Mouse (Mus musculus) kidney, embryonic 14.5 days (tissue): Measurements from ENCODE around the gene Bmp2k. TPM values are rescaled to one million over a fixed set of nuclear protein-coding genes. Genes with fewer than 3 reads are reported as not detected.
A peak's percentile ranks its signal among the peaks of the same experiment; 100 is the strongest.

ENCODE experiments used
- ATAC-seq: fragments of 200-750 bp; cut with Nextera tagmentation; 2 replicates; pipeline ENCODE4 v1.8.0; 2017; ENCODE audit warnings: moderate number of reproducible peaks, mild to moderate bottlenecking, moderate TSS enrichment, moderate library complexity; ENCODE audit not compliant: low FRiP score, low TSS enrichment
- H3K27ac ChIP-seq: fragments of 300-500 bp; sonication (generic); 2 replicates; pipeline ENCODE4 v1.5.1; 2014; ENCODE audit warnings: low read depth, mild to moderate bottlenecking, low read length, moderate library complexity, mixed read lengths
- H3K27me3 ChIP-seq: fragments of 300-500 bp; sonication (generic); 2 replicates; pipeline ENCODE4 v1.6.1; 2014; ENCODE audit warnings: mild to moderate bottlenecking, low read length; ENCODE audit not compliant: control insufficient read depth, insufficient read depth
- H3K36me3 ChIP-seq: fragments of 300-500 bp; sonication (generic); 2 replicates; pipeline ENCODE4 v1.6.1; 2014; ENCODE audit warnings: low read length, mixed read lengths; ENCODE audit not compliant: control insufficient read depth, insufficient read depth
- H3K4me1 ChIP-seq: fragments of 300-500 bp; sonication (generic); 2 replicates; pipeline ENCODE4 v1.6.1; 2014; ENCODE audit warnings: low read length, mixed read lengths; ENCODE audit not compliant: control insufficient read depth, insufficient read depth
- H3K4me2 ChIP-seq: fragments of 300-500 bp; sonication (generic); replicated peaks from 2 replicates; pipeline ENCODE4 v1.6.1; 2014; ENCODE audit warnings: low read depth, mild to moderate bottlenecking, low read length
- H3K4me3 ChIP-seq: fragments of 300-500 bp; sonication (generic); 2 replicates; pipeline ENCODE4 v1.5.1; 2014; ENCODE audit warnings: mild to moderate bottlenecking, low read length
- H3K9ac ChIP-seq: fragments of 300-500 bp; sonication (generic); 2 replicates; pipeline ENCODE4 v1.6.1; 2014; ENCODE audit warnings: low read depth, mild to moderate bottlenecking, low read length, moderate library complexity
- H3K9me3 ChIP-seq: fragments of 300-500 bp; sonication (generic); 2 replicates; pipeline ENCODE4 v1.6.1; 2016; ENCODE audit warnings: low read length; ENCODE audit not compliant: control insufficient read depth
- WGBS: fragments of 180-500 bp; shearing (Covaris S2); extraction: QIAGEN DNeasy Blood & Tissue Kit; methylation state at CpG from one replicate; pipeline ENCODE4 v1.1.7; 2014; 5-methylcytosine and 5-hydroxymethylcytosine counted together
- polyA plus RNA-seq: library from polyadenylated mRNA; unstranded; fragments of >200 nt; fragmentation: Nextera tagmentation; extraction: Ambion mirVana; gene quantifications from 2 replicates; pipeline ENCODE4 v1.2.1, GENCODE M21; 2014

Bmp2k gene
- polyA plus RNA-seq, 1 experiment from 2014 or later = 10.9 TPM

- Histone ChIP-seq H3K4me3 (no peak overlapping the region), H3K27ac (no peak overlapping the region), H3K9ac (no peak overlapping the region), H3K9me3 (no peaks in the 10 kb centered on the region), H3K4me1 (no peaks in the 10 kb centered on the region), H3K27me3 (no peaks in the 10 kb centered on the region), H3K36me3 (no peaks in the 10 kb centered on the region), H3K4me2 (no peak overlapping the region)
- peak; percentile 67; the same call in 1 of the 2 replicates for ATAC-seq
- WGBS = 76% methylated on average over 5 of the region's 5 CpGs
Observed at GRCm38 (mm10) chr5:97076167-97076566, 78.7 kb downstream of the Bmp2k start.

GRCm38 (mm10) chr5:97077676-97078075, 80.2 kb downstream of the Bmp2k start:
- no peak overlapping the region for H3K27ac ChIP-seq
- ATAC-seq = no peak
- H3K9ac ChIP-seq = no peak overlapping the region
- no peak overlapping the region for H3K4me3 ChIP-seq
- WGBS = 80% methylated on average over 7 of the region's 7 CpGs
- H3K9me3 ChIP-seq = no peaks in the 10 kb centered on the region
- H3K4me2 ChIP-seq = no peak overlapping the region
- H3K36me3 ChIP-seq = no peaks in the 10 kb centered on the region
- no peaks in the 10 kb centered on the region for H3K4me1 ChIP-seq
- no peaks in the 10 kb centered on the region for H3K27me3 ChIP-seq

DNA sequence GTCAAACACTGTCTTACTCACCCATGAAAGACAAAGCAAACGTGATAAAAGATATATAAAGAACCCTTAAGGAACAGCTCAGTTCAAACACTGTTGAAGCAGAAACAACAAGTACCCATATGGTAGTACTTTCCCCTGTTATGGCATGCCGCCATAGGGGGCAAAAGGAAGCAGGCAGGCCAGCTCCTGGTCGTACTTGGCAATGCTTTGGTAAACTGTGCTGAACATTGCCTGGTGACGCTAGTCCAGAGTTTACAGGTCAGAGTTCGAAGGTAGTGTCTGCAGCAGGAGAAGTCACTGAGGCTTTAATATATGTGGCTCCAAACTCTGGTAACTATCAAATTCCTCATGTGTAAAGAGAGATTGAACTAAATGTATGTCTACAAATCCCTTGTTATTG, 81.2 kb downstream of the Bmp2k start:
- peaks cover 4% of the 10 kb centered on the region; the same call in 1 of the 2 replicates for H3K36me3 ChIP-seq
- no peaks in the 10 kb centered on the region for H3K9me3 ChIP-seq
- ATAC-seq = no peak
- no peaks in the 10 kb centered on the region for H3K27me3 ChIP-seq
- WGBS = 70% methylated on average over 5 of the region's 5 CpGs
- no peak overlapping the region for H3K4me3 ChIP-seq
- H3K9ac ChIP-seq = no peak overlapping the region
- no peaks in the 10 kb centered on the region for H3K4me1 ChIP-seq
- no peak overlapping the region for H3K4me2 ChIP-seq
- no peak overlapping the region for H3K27ac ChIP-seq

- Histone ChIP-seq H3K4me3 (no peak overlapping the region), H3K36me3 (peaks cover 10% of the 10 kb centered on the region; the same call in 1 of the 2 replicates), H3K4me2 (no peak overlapping the region), H3K9me3 (no peaks in the 10 kb centered on the region), H3K9ac (no peak overlapping the region), H3K27ac (no peak overlapping the region), H3K4me1 (no peaks in the 10 kb centered on the region), H3K27me3 (no peaks in the 10 kb centered on the region)
- no peak for ATAC-seq
- 83% methylated on average over 3 of the region's 3 CpGs for WGBS
Observed at GRCm38 (mm10) chr5:97081481-97081880, 84.0 kb downstream of the Bmp2k start.

- Histone ChIP-seq H3K4me2 (no peak overlapping the region), H3K27me3 (no peaks in the 10 kb centered on the region), H3K4me1 (no peaks in the 10 kb centered on the region), H3K27ac (no peak overlapping the region), H3K4me3 (no peak overlapping the region), H3K9ac (no peak overlapping the region), H3K36me3 (peaks cover 22% of the 10 kb centered on the region), H3K9me3 (no peaks in the 10 kb centered on the region)
- 82% methylated on average over 6 of the region's 6 CpGs for WGBS
- ATAC-seq = no peak
Observed at GRCm38 (mm10) chr5:97083701-97084100, 86.2 kb downstream of the Bmp2k start.

GRCm38 (mm10) chr5:97084541-97084940, 87.1 kb downstream of the Bmp2k start:
- H3K4me2 ChIP-seq = no peak overlapping the region
- H3K4me1 ChIP-seq = no peaks in the 10 kb centered on the region
- no peaks in the 10 kb centered on the region for H3K9me3 ChIP-seq
- 92% methylated on average over 4 of the region's 4 CpGs for WGBS
- H3K9ac ChIP-seq = no peak overlapping the region
- peaks cover 22% of the 10 kb centered on the region for H3K36me3 ChIP-seq
- no peaks in the 10 kb centered on the region for H3K27me3 ChIP-seq
- no peak overlapping the region for H3K27ac ChIP-seq
- ATAC-seq = no peak
- no peak overlapping the region for H3K4me3 ChIP-seq

GRCm38 (mm10) chr5:97085071-97085470, 87.6 kb downstream of the Bmp2k start:
- no peak overlapping the region for H3K9ac ChIP-seq
- H3K9me3 ChIP-seq = no peaks in the 10 kb centered on the region
- H3K27me3 ChIP-seq = no peaks in the 10 kb centered on the region
- no peak for ATAC-seq
- peaks cover 22% of the 10 kb centered on the region for H3K36me3 ChIP-seq
- no peak overlapping the region for H3K27ac ChIP-seq
- H3K4me3 ChIP-seq = no peak overlapping the region
- no peaks in the 10 kb centered on the region for H3K4me1 ChIP-seq
- no peak overlapping the region for H3K4me2 ChIP-seq
- 95% methylated on average over 6 of the region's 6 CpGs for WGBS

DNA sequence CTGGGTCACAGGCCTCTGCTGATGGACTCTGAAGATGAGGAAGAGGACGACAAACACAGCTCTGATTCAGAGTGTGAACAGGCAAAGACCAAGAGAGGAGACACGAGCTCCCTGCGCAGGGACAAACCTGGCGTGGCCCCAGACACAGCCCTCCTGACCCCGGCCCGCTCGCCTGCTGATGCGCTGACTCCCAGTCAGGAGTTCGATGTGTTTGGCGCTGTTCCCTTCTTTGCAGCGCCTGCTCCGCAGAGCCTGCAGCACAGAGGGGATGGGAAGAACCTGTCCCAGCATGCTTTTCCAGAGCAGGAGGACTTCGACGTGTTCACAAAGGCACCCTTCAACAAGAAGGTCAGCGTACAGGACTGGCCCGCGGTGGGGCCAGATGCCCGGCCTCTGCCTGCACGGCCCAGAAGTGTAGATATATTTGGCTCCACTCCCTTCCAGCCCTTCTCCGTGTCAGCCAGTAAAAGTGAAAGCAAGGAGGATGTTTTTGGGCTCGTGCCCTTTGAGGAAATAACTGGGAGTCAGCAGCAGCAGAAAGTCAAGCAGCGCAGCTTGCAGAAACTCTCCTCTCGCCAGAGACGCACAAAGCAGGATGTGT, 89.6 kb downstream of the Bmp2k start:
- WGBS = 90% methylated on average over 24 of the region's 24 CpGs
- no peak for ATAC-seq
- H3K4me2 ChIP-seq = no peak overlapping the region
- no peaks in the 10 kb centered on the region for H3K4me1 ChIP-seq
- no peak overlapping the region for H3K9ac ChIP-seq
- H3K9me3 ChIP-seq = no peaks in the 10 kb centered on the region
- H3K27ac ChIP-seq = no peak overlapping the region
- no peak overlapping the region for H3K4me3 ChIP-seq
- no peaks in the 10 kb centered on the region for H3K27me3 ChIP-seq
- peaks cover 22% of the 10 kb centered on the region for H3K36me3 ChIP-seq

DNA sequence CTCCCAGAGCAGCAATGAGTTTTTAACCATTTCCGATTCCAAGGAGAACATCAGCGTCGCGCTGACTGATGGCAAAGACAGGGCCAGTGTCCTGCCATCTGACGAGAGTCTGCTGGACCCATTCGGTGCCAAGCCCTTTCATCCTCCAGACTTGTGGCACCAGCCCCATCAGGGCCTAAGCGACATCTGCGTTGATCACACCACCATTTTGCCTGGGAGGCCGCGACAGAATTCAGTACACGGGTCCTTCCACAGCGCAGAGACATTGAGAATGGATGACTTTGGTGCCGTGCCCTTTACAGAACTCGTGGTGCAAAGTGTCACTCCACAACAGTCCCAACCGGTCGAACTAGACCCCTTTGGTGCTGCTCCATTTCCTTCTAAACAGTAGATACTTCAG, 90.3 kb downstream of the Bmp2k start:
- Histone ChIP-seq H3K9ac (no peak overlapping the region), H3K27ac (no peak overlapping the region), H3K4me1 (no peaks in the 10 kb centered on the region), H3K9me3 (no peaks in the 10 kb centered on the region), H3K4me2 (no peak overlapping the region), H3K27me3 (no peaks in the 10 kb centered on the region), H3K36me3 (peaks cover 22% of the 10 kb centered on the region), H3K4me3 (no peak overlapping the region)
- WGBS = 95% methylated on average over 16 of the region's 16 CpGs
- no peak for ATAC-seq
